Mouse (Mus musculus): ENCODE measurements around the gene Ccl27a.
"Not testable (repeated sequence)": the region's sequence is repeated elsewhere in the genome, so short reads cannot be mapped to it uniquely, and the experiment has no call there.

Ccl27a gene

GRCm38 (mm10) chr4:41774002-41774401, at the start of gene Ccl27a:
Ccl27a (minus strand) TSS chr4:41774247.
- DNase-seq (ENCODE audit: low spot score) = peak; percentile 88

DNA sequence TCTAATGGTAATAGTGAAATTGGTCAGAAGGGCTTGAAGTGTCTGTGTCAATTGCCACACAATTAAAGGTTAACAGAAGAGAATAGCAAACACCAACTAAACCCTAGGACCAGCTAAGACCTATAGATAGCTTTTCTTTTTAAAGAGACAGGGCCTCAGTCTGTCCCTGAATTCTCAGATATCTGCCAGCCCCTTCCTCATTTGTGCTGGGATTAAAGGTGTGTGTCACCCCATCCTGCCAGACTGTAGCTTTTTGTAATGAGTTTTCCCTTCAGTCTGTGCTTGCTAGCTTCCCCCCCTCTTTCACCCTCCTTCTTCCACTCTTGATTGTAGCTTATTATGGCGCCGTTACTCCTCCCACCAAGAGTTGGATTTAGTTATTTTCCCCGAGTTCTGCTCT, 9.2 kb upstream of the Ccl27a start:
- DNase-seq (ENCODE audit: low spot score) = not testable (repeated sequence)

DNA sequence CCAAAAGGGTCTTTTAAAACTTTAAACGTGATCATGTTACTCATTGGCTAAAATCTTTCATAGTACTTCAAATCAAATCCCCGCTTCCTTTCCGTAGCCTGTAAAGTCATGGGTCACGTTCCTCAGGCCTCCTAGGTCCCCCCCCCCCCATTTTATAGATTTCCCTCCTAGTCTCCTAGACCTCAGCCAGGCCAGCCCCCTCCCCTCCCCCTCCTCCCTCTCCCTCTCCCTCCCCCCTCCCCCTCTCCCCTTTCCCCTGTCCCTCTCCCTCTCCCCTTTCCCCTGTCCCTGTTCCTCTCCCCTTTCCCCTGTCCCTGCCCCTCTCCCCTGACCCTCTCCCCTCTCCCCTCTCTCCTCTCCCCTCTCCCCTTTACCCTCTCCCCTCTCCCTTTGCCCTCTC, 8.7 kb upstream of the Ccl27a start:
- not testable (repeated sequence) for DNase-seq (ENCODE audit: low spot score)

DNA sequence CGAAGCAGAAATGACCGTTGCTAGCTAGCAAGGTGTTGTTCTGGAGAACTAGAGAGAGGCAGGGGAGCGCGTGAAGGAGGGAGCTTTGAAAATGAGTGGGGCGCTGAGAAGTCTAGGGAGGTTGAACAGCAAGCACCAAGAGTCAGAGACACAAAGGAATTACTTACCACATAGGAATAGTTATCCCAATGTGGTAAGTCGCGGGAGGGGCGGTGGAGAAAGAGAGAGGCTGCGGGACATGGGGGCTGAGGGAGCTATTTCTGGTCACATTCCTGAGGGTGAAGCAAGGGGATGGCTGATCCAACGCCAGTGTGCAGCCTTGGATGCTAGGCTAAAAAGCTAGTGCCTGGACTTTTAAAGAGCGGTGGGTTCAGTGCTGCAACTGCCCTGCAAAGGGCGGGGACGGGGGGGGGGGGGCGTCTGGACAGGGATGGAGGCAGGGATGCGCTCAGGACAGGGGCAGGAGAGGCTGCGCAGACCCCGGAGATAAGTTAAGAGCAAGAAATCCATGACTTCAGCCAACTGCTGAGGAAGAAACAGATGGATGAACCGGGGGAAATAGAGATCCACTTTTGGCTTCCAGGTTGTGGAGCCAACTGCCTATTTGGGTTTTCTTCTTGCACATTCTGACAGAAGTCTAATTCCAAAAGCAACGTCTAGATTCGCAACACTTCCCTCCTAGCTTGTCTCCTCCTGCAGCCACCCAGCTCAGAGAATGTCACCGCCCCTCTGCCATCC, 7.9 kb upstream of the Ccl27a start:
- DNase-seq (ENCODE audit: low spot score) = not testable (repeated sequence)

DNA sequence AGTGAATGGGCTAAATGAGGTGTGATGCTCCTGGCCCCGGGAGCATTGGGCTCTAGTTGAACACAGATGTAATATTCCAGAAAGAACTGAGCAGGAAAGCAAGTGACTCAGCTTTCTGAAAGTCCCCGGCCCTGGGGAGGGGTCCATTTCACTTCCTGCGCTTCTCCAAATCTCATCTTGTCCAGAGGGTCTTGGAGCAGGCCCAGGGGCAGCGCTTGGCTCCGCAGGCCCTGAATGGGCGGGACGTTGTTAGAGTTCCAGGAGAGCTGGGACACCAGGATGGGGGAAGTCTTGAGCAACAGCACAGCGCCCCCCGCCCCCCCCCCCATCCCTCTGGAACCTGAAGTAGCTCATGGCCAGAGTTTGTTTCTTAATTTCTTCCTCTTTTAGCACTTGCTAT, 7.2 kb upstream of the Ccl27a start:
- DNase-seq (ENCODE audit: low spot score) = not testable (repeated sequence)

DNA sequence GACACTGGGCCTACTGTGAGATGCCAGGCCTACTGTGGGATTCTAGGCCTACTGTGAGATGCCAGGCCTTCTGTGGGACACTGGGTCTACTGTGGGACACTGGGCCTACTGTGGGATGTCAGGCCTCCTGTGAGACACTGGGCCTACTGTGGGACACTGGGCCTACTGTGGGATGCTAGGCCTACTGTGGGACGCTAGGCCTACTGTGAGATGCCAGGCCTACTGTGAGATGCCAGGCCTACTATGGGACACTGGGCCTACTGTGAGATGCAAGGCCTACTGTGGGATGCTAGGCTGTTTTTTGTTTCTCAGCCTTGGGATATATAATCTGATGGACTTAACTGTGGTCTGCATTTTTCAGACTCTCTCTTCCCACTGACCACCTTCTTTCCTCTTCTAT, 1.8 kb upstream of the Ccl27a start:
- DNase-seq (ENCODE audit: low spot score) = not testable (repeated sequence)

DNA sequence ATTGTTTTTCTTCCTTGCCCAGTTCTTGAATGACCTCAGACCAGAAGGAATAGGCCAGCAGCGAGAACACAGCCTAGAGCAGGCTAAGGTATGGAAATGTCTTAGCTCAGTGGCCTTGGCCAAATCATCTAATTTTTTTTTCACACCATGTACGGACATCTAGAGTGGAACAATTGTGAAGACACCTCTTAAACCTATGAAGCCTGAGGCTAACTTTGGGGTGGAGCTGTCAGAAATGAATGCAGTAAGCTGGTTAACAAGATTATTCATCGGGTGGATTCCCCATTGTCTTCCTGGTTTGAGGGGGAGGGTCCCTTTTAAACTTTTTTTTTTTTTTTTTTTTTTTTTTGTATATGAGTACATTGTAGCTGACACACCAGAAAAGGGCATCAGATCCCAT, 459 bp upstream of the Ccl27a start:
- not testable (repeated sequence) for DNase-seq (ENCODE audit: low spot score)

GRCm38 (mm10) chr4:41773502-41773901, 545 bp downstream of the Ccl27a start:
- DNase-seq (ENCODE audit: low spot score) = peak; percentile 81

- DNase-seq (ENCODE audit: low spot score) = not testable (repeated sequence)
Measured at GRCm38 (mm10) chr4:41772946-41773345, 1.1 kb downstream of the Ccl27a start.

GRCm38 (mm10) chr4:41767301-41767700, 6.7 kb downstream of the Ccl27a start:
- DNase-seq (ENCODE audit: low spot score) = not testable (repeated sequence)

GRCm38 (mm10) chr4:41763176-41763575, 10.9 kb downstream of the Ccl27a start:
- not testable (repeated sequence) for DNase-seq (ENCODE audit: low spot score)

DNA sequence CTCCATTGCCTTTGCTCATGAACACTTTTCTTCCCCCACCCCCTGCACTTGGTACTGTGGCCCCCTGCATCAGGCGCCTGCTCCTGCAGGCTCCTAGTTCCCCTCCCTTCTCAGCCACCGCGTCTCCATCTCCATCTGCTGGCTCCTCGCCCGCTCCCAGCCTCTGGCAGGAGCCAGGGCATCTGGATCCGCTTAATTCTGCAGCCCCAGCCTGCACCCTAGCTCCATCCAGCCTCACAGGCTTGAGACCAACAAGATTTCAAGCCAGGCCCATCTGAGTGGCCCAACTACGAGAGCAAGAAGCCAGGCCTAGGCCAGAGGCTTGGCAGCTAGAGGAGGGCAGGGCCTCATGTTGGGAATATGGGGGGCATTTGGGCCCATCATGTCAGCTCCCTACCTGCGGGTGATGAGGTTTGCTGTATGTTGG, 11.3 kb downstream of the Ccl27a start:
- DNase-seq (ENCODE audit: low spot score) = peak; percentile 22

GRCm38 (mm10) chr4:41762099-41762687, 11.9 kb downstream of the Ccl27a start:
- no peak for DNase-seq (ENCODE audit: low spot score)

DNA sequence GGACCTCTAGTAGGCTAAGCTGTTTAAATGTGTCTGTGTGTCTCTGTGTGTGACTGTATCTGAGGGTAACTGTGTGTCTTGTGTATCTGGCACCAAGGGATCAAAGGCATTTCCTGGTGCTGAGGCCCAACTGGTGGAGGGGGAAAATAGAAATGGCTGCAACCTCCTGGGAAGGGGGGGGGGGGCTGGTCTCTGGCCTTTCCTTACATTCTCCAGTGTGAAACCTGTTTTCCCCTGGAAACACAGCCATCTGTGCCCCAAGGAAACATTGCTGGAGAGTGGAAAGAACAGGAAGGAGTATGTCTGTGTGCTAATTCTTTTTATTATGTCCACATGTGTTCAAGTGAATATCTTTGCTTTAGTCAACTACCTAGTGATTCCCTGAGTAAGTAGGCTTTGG, 12.4 kb downstream of the Ccl27a start:
- no peak for DNase-seq (ENCODE audit: low spot score)

DNA sequence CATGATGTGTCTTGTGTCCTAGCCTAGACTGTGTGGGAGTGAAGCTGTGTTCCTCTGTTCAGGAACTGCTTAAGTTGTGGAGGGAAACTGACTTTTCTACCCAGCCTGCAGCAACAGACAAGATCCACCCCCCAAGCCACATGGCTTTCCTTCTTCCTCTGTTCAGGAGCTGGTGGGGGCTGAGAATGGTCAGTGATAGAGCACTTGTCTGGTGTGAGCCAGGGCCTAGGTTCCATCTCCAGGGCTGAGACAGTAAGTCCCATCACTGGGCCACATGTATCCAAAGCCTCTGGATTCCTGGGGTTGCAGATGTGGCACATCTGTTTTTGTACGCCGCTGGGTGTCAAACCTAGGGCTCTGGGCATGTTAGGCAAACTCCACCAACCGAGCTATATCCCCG, 13.1 kb downstream of the Ccl27a start:
- no peak for DNase-seq (ENCODE audit: low spot score)

- peak; percentile 90 for DNase-seq (ENCODE audit: low spot score)
Measured at GRCm38 (mm10) chr4:41760288-41760721, 13.7 kb downstream of the Ccl27a start.

- DNase-seq (ENCODE audit: low spot score) = no peak
Measured at GRCm38 (mm10) chr4:41759656-41760287, 14.3 kb downstream of the Ccl27a start.

- DNase-seq (ENCODE audit: low spot score) = no peak
Measured at GRCm38 (mm10) chr4:41759206-41759605, 14.8 kb downstream of the Ccl27a start.

GRCm38 (mm10) chr4:41758701-41759100, 15.3 kb downstream of the Ccl27a start:
- no peak for DNase-seq (ENCODE audit: low spot score)

- no peak for DNase-seq (ENCODE audit: low spot score)
Measured at GRCm38 (mm10) chr4:41758021-41758420, 16.0 kb downstream of the Ccl27a start.

DNA sequence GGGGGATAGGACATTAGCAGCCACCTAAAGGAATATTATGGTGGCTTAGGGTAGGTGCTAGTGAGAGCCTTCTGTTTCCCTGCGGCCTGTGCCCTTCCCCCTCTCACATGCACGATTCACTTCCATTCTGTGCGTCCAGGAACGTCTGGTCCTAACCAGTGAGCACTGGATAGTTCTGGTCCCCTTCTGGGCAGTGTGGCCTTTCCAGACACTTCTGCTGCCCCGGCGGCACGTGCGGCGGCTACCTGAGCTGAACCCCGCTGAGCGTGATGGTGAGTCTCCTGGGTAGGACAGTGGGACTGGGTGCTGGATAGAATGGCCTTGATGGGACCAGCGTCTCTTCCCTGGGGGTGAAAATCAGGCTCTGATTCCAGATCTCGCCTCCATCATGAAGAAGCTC, 16.7 kb downstream of the Ccl27a start:
- no peak for DNase-seq (ENCODE audit: low spot score)

GRCm38 (mm10) chr4:41756440-41756839, 17.6 kb downstream of the Ccl27a start:
- no peak for DNase-seq (ENCODE audit: low spot score)
